Mouse (Mus musculus): ENCODE results near the gene Abcb8.
"Not testable (repeated sequence)": the region's sequence is repeated elsewhere in the genome, so short reads cannot be mapped to it uniquely, and the experiment has no call there.

Abcb8 gene

GRCm38 (mm10) chr5:24394165-24394894, 867 bp downstream of the Abcb8 start:
- DNase-seq (ENCODE audit: low spot score in 2 of 2), result peak; percentile 90 to 93

GRCm38 (mm10) chr5:24396254-24396653, 2.8 kb downstream of the Abcb8 start:
- not testable (repeated sequence) for DNase-seq (ENCODE audit: low spot score in 2 of 2)

GRCm38 (mm10) chr5:24399686-24400085, 6.2 kb downstream of the Abcb8 start:
- no peak for DNase-seq (ENCODE audit: low spot score in 2 of 2)

- DNase-seq (ENCODE audit: low spot score in 2 of 2), result no peak
Observed at GRCm38 (mm10) chr5:24400362-24400761, 6.9 kb downstream of the Abcb8 start.

- DNase-seq (ENCODE audit: low spot score in 2 of 2), result no peak
Observed at GRCm38 (mm10) chr5:24400911-24401605, 7.6 kb downstream of the Abcb8 start.

- DNase-seq (ENCODE audit: low spot score in 2 of 2), result no peak
Observed at GRCm38 (mm10) chr5:24401969-24402368, 8.5 kb downstream of the Abcb8 start.

- DNase-seq (ENCODE audit: low spot score in 2 of 2), result no peak
Observed at GRCm38 (mm10) chr5:24404594-24405360, 11.3 kb downstream of the Abcb8 start.

GRCm38 (mm10) chr5:24405389-24405876, 12.0 kb downstream of the Abcb8 start:
- no peak for DNase-seq (ENCODE audit: low spot score in 2 of 2)

- DNase-seq (ENCODE audit: low spot score in 2 of 2), result no peak
Observed at GRCm38 (mm10) chr5:24408651-24409050, 15.2 kb downstream of the Abcb8 start.

GRCm38 (mm10) chr5:24409466-24409865, 16.0 kb downstream of the Abcb8 start:
- no peak for DNase-seq (ENCODE audit: low spot score in 2 of 2)

- no peak for DNase-seq (ENCODE audit: low spot score in 2 of 2)
Observed at GRCm38 (mm10) chr5:24412063-24412462, 18.6 kb downstream of the Abcb8 start.

GRCm38 (mm10) chr5:24413042-24413693, 19.7 kb downstream of the Abcb8 start, which contains the start of gene Asic3:
Gene Asic3 (plus strand): TSS chr5:24413392.
- no peak for DNase-seq (ENCODE audit: low spot score in 2 of 2)

GRCm38 (mm10) chr5:24413938-24414337, 20.5 kb downstream of the Abcb8 start:
- DNase-seq (ENCODE audit: low spot score in 2 of 2), result no peak

GRCm38 (mm10) chr5:24416222-24416736, 22.8 kb downstream of the Abcb8 start:
- peak; percentile 60 to 81 for DNase-seq (ENCODE audit: low spot score in 2 of 2)

GRCm38 (mm10) chr5:24417587-24417986, 24.1 kb downstream of the Abcb8 start:
- DNase-seq (ENCODE audit: low spot score in 2 of 2), result no peak

GRCm38 (mm10) chr5:24420381-24420780, 26.9 kb downstream of the Abcb8 start:
- DNase-seq (ENCODE audit: low spot score in 2 of 2), result no peak

GRCm38 (mm10) chr5:24423129-24424003, 29.9 kb downstream of the Abcb8 start, which contains the start of the genes Cdk5 and Slc4a2:
Gene Cdk5 (minus strand): TSS chr5:24423530.
Gene Slc4a2 (plus strand): TSS chr5:24423837.
- DNase-seq (ENCODE audit: low spot score in 2 of 2), result peak; percentile 95 to 96

- DNase-seq (ENCODE audit: low spot score in 2 of 2), result peak; percentile 44 to 76
Observed at GRCm38 (mm10) chr5:24424004-24424781, 30.7 kb downstream of the Abcb8 start.

- DNase-seq (ENCODE audit: low spot score in 2 of 2), result peak; percentile 80 to 90
Observed at GRCm38 (mm10) chr5:24424861-24425411, 31.5 kb downstream of the Abcb8 start.

All from spleen, postnatal 4 days (tissue).